Mouse (Mus musculus) T-helper 17 cell (primary cell): ENCODE results near the gene AU018091.
"Not testable (repeated sequence)": the region's sequence is repeated elsewhere in the genome, so short reads cannot be mapped to it uniquely, and the experiment has no call there.

Experiments used
- in situ Hi-C, 2 experiments: fragments of 300-600 bp; cut with MboI, MseI; formaldehyde crosslinking; loops; 1 replicate in 1 of 2; 2 replicates in 1 of 2; pipeline ENCODE4 v1.15.1; 2025; ENCODE audit warnings: high pct_unique_total_duplicates in 2 of 2

The AU018091 gene

DNA sequence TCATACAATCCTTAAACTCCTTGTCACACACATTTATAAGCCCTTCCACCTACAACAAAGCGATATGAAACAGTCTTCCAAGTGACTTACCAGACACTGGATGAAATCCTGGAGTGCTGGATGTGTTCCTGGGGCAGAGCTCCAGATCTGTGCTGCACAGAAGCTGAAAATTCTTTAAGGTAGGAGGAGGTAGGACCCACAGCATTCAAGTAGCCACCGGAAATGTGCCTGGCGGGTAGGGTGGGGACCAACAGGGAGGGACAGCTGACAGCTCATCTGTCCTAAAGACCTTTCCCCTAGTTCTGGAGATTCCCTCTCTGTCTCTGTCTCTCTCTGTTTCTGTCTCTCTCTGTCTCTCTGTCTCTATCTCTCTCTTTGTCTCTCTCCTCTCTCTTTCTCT, at the start of gene AU018091:
TSS of gene AU018091 (minus strand) at position 279 of the 400 bp plus-strand sequence.
- in situ Hi-C loops: no loop called here

DNA sequence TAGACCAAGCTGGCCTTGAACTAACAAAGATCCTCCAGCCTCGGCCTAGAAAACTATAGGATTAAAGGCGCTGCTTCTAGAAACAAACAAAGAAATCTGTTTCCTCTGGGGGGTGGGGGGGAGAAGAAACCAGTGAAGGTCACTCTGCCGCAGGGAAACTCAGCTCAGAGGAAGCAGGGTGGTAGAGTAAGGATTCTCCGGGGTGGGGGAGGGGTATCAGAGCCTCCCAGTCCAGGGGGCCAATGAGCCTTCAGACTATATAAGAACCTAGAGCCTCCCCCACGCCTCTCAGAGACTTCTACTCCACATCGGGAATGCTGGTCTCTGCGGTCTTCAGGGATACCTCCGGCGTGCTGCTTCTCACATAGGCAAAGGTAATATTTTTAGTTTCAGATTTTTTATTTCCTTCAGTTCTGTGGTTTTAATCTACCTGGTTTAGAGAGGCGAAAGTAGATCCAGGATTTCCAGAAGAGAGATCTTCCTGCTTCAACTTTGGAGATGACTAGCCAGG, 48.6 kb upstream of the AU018091 start:
- in situ Hi-C loops: no loop called here

DNA sequence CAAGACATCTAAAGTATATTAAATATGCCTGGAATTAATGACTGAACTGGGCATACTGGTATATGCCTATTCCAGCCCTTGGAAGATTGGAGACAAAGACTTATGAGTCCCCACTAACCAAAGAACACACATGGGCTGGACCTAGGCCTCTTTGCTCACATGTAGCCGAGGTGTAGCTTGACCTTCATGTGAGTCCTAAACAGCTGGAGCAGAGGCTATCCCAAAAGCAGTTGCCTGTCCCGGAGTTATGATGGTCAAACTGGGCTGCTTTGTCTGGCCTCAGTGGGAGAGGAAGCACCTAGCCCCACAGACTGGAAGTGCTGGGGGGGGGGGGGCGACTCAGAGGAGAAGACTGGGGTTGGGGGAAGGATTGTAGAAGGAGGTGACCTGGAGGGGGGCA, 47.3 kb upstream of the AU018091 start:
- in situ Hi-C loops: no loop called here

DNA sequence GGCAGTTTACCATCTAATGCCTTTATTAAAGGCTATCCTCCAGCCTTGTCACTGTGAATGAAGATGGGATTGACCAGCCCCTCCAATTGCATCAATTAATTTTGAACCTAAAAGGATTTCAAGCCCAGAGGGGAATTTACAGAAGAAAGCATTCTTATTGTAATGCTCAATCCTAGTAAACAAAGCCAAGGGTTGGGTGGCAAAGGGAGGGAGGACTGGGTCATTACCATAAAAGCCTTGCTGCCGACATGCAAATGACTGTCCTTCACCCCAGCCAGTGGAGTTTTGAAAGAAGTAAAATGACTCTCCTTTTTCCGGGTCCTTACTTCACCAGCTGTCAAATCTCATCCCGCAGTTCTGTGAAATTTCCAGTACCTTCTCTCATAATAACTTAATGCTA, 44.6 kb upstream of the AU018091 start:
- in situ Hi-C loops: no loop called here

DNA sequence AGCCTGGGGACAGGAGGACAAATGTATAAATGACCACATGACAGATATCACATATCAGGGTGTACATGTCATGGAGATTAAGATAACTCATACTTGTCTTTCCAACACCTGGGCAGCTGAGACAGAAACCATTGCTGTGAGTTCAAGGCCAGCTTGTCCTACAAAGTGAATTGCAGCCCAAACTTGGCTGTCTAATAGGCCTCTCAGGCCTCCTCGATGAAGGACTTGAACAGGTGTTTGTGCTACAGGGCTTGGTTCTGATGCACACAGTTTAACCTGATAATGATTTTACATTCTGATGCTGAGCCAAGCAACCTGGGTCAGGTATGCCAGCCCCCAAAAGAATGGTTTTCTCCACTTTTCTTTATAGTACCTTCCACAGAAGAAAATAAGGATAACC, 44.2 kb upstream of the AU018091 start:
- in situ Hi-C loops: no loop called here

DNA sequence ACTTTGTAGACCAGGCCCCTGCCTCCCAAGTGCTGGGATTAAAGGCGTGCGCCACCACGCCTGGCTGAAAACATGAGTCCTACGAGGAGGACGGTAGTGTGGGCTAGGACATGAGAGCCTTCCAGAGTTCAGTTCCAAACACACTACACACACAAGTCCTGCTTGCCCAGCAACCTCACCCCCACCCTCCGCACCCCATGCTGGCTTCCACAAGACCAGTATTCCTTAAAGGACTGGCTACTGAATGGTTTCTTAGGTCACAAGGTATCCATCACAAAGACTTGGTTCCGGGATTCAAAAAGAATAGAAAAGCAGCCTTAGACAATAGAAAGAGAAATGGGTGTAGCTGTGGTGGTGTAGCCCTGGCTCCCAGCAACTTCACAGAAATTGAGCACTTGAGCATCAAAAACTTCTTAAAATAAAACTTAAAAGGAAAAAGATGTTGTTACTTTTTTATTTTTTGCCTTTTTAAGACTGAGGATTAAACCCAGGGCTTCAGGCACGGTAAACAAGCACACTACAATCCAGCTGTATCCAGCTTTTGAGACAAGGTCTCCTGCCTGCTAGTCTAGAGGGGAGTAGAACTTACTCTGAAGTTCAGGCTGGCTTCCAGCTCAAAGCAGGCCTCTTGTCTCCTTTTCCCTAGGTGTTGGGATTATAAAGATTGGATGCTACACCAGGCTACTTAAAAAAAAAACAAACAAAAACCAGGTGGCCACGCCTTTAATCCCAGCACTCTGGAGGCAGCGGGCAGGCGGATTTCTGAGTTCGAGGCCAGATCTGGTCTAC, 43.2 kb upstream of the AU018091 start:
- in situ Hi-C loops: no loop called here

DNA sequence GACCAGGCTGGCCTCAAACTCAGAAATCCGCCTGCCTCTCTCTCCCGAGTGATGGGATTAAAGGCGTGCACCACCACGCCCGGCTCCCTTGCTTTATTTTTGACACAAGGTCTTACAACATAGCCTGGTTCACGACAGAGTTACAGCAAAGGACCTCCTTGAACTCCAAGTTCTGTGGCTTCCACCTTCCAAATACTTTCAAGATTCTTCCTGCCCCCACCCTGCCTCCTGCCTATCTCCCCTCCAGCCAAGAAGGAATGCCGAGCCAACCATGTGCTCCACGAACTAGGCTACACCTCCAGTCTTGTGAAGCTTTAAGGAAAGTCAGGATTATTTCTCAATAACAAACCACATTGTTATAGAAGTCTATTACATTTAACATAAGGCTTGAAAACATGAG, 42.5 kb upstream of the AU018091 start:
- in situ Hi-C loops: no loop called here

DNA sequence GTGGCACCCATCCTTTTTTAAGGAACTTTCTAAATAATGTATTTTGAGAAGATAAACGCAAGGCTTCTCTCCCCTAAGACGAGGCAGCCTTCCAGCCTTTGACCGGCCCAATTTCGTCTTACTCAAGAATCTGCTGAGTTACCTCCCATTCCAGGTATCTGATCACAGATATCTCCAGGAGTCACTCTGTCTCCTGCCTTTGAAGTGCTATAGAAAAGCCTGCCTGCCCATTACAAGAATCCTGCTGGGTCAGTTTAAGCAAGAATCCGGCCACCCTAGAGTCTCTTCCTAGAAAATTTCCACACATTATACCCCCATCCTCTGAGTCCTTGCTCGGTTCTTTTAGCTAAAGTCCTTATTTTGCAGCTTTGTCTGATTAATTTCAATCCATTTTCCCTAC, 41.6 kb upstream of the AU018091 start:
- in situ Hi-C loops: no loop called here

DNA sequence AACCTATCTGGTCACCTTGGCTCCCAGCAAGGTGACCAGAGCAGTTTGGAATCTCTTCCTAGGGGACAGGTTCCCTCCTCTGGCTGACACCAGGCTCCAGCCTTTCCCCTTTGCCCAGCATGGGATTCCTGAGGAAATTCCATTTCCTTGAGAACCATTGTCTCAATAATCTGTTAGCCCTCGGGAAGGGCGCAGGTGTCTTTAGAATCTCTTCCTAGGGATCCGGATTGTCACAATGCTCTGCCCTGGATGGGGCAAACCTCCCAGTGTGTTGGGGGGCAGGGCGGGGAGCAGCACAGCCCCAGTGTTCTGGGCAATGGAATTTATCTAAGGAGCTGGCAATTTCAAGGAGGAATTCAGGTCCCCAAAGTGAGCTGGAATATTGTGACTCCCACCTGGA, 37.5 kb upstream of the AU018091 start:
- in situ Hi-C loops: no loop called here

DNA sequence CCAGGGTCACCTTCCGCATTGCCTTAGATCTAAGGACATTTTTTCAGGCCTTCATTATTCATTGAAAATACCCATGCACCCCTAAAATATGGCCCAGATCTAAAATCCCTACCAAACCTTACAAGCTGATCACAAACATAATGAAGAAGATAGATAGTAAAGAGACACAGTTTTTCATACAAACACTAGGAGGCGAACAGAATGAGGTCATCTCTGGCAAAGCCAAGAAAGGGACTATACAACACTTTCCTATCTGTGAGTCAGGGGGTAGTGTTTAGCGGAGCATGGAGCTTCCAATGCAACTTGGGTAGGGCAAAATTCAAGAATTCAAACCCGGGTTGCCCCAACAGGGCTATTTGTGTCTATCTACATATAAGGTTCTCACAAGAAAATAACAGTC, 35.6 kb upstream of the AU018091 start:
- in situ Hi-C loops: no loop called here

DNA sequence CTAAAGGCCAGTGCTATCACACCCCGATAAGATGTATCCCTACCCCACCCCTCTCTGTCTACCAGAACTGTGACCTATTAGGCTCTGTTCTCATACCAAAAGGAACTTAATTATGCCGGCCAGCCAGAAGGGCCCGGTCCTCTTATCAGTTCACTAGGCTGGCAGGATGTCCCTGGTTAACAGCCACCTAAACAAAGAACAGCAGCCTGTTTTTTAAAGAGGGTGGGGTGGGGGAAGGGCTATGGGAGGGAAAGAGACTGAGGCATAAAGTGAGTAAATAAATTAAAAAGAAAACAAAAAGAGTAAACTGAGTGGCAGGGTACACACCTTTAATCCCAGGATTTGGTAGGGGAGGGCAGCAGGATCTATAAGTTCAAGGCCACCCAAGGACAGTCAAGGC, 34.9 kb upstream of the AU018091 start:
- in situ Hi-C loops: no loop called here

DNA sequence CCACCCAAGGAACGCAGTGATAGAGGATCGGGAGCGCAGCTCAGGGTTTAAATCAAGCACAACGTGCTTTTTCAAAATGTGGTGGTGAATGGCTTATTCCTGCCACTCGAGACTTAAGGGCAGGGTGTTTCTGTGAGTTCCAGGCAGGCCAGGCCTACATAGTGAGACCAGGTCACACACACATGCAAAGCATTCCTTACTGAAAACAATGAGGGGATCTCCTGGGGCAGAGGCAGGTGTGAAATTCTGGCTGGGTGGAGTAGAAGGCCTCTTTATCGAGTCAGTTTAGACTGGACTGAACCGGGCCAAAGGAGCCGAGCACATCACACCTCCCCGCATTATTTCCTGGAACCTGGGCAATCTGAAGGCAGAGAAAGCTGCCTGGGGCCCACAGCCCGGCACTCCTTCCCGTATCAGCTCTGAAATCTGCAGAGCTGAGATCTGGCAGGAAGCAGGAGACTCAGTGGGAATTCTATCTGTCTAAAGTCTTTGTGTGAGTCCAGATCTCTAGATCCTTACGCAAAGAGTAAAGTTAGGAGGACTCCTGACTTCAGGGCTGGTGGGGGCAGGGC, 32.2 kb upstream of the AU018091 start:
- in situ Hi-C loops: no loop called here

DNA sequence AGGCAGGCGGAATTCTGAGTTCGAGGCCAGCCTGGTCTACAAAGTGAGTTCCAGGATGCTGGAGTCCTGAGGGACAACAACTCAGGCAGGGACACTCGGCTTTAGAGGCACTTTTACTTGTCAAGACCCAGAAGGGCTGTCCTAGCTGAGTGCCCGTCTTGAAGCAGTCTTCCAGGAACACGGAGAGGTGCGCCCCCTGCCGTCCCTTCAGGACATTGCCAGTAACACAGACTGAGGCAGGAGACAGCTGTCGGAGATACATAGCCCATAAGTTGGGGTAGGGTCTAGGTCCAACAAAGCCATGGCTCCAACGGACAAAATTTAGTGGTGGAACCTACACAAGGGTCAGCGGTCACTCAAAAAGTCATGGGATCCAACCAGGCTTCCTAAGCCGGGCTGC, 29.9 kb upstream of the AU018091 start:
- in situ Hi-C loops: no loop called here

DNA sequence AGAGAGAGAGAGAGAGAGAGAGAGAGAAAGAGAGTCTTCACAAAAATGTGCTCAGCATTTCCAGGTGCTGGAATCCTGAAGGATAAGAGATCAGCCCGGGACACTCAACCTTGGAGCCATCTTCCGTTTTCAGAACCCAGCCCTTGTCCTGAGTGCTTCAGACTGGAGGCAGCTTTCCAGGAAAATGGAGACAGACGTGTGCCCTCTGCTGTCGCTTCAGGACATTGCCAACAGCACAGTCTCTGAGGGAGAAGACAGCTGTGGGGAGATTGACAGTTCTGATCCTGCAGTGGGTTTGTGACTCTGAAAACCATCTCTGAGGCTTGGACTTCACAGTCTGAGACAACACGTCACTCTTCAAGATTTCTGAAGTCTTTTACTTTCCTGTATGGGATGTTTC, 26.8 kb upstream of the AU018091 start:
- in situ Hi-C loops: no loop called here

DNA sequence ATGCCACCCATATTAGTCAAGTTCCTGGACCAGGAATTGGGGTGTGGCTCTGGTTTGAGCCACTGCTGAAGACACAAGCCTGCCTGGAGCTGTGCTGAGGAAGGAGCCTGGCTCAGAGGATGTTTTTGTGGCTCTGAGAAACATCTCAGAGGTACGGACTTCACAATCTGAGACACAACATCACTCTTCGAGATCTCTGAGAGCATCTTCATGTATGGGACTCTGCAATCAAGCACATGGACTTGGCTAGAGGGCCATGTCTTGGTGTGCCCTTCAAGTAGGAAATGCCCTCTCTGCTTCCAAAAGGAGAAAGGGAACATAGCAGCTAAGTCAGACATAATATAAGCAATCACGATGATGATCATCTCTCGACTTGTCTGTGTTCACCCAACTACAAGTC, 25.5 kb upstream of the AU018091 start:
- in situ Hi-C loops: no loop called here

DNA sequence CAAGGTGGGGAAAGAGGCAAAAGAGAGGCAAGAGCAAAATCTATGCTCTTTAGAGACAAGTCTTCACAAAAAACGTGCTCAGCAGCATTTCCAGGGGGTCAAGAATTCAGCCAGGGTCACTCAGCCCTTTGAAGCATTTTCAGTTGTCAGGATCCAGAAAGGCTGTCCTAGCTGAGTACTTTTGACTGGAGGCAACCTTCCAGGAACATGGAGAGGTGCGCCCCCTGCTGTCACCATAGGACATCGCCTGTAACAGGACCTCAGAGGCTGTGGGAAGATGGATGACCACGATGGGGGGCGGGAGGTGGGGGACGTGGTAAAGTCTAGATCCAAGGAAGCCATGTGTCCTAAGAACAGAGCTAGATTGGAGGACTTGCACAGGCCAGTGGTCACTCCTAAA, 24.9 kb upstream of the AU018091 start:
- in situ Hi-C loops: no loop called here

DNA sequence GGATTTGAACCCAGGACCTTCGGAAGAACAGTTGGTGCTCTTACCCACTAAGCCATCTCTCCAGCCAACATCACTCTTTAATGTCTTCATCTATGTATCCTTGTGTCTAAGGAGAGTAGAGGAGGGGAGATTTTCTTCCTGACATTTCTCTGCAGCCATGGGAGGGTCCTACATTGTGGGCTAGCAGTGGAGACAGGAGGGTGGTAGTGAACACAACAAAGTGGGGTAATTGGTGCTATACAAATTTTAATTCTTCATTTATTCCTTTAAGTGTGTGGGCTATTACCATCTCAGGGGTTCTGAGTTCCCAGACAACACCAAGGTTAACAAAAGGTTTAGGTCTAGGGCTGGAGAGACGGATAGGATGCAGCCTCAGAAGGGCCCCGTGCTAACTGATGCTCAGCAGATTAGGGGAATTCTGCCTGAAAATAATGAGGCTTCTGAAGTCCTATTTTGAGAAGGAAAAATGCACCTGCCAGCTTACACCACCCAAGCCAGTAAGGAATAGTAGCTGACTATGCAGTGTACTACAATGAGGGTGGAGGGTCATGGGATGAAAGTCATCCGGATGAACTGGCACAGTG, 24.1 kb upstream of the AU018091 start:
- in situ Hi-C loops: no loop called here

DNA sequence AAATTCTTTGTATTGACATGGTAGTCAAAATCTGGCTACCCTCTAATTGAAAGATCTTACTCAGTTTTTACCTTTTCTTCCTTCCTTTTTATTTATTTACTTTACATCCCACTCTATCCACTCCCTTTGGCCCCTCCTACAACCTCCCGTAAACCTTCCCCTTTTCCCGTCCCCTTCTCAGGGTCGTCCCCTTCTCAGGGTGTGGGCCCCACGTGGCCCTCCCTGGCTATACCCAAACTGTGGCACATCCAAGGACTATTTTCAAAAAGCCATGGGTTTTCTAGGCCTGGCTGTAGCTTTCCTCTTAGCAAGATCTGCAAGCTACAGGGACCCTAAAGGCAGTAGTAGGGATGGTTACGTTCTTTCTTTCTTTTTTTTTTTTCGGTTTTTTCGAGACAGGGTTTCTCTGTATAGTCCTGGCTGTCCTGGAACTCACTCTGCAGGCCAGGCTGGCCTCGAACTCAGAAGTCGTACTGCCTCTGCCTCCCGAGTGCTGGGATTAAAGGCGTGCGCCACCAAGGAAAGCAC, 23.0 kb upstream of the AU018091 start:
- in situ Hi-C loops: no loop called here

DNA sequence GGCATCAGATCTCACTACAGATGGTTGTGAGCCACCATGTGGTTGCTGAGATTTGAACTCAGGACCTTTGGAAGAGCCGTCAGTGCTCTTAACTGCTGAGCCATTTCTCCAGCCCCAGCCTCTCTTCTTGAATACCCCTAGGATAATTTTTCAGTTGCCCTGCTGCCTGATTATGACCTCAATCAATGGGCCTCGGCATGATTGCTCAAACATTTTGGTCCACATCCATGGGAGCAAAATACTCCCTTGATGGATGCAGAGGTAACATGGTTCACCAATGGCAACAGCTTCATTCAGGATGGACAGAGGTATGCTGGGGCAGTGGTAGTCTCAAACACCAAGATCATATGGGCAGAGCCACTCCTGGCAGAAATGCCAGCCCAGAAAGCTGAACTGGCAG, 17.7 kb upstream of the AU018091 start:
- in situ Hi-C loops: not testable (repeated sequence)

DNA sequence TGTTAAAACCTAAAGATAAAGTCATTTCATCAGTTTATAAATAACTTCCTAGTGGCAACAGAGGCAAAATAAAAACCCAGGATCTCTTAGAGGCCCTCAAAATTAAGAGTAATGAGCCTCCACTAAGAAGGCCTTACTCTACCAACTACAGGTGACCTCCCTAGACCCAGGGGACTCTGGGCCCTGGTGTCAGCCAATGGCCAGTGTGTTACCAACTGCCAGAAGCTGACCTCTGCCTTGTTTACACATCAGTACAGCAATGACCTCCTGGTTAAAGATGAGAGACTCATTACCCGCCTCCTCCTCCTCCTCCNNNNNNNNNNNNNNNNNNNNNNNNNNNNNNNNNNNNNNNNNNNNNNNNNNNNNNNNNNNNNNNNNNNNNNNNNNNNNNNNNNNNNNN, 17.1 kb upstream of the AU018091 start:
- in situ Hi-C loops: no loop called here

DNA sequence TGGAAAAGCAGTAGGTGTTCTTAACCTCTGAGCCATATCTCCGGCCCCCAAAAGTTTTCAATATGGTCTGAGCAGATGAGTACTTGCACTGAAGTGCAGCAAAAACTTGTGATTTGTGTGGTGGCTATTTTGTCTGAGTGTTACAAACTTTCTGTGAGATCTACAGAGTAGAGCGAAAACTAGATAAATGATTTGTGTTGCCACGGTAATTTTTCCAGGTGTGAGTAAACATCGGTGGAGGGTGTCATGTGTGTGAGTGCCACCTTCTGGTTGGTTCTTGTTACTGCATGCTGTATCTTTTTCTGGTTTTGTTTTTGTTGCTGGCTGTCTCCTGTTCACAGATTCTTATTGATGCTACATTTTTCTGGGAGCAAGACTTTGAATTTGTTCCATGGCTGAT, 15.4 kb upstream of the AU018091 start:
- in situ Hi-C loops: no loop called here

DNA sequence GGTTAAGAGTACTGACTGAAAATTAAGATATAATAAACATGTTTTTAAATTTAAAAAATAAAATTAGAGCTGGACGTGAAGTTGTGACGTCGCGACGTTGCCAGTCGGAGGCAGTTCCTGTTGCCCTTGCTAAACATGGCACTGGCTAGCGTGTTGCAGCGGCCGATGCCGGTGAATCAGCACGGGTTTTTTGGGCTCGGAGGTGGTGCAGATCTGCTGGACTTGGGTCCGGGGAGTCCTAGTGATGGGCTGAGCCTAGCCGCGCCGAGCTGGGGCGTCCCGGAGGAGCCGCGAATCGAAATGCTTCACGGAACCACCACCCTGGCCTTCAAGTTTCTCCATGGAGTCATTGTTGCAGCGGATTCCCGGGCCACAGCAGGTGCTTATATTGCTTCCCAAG, 12.0 kb upstream of the AU018091 start:
- in situ Hi-C loops: not testable (repeated sequence)

DNA sequence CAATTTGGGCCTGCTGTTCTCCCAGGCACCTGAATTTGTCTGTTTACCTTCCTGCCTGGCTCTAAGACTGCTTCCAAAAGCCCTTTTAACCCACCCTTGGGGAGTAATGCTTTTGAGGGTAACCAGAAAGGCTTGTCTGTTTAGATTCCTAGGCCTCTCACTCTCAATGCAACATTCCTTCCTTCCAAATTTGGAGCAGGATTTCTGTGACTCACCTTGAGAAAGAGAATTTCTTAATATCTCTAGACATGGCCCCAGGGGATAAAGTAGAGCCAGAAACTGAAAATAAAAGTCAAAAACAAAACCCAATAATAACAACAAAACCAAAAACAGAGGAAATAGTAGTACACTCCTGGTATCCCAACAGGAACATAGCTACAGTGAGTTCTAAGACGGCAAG, 707 bp downstream of the AU018091 start:
- in situ Hi-C loops: no loop called here
